Mouse (Mus musculus) kidney, postnatal 0 days (tissue): ENCODE measurements around the gene Anapc7. TPM values are rescaled to one million over a fixed set of nuclear protein-coding genes. Genes with fewer than 3 reads are reported as not detected.
"Not testable (repeated sequence)": the region's sequence is repeated elsewhere in the genome, so short reads cannot be mapped to it uniquely, and the experiment has no call there.

ENCODE experiments used
- ATAC-seq: fragments of 200-750 bp; cut with Nextera tagmentation; replicated peaks from 2 replicates; pipeline ENCODE4 v1.8.0; 2017; ENCODE audit warnings: low read depth, moderate number of reproducible peaks, moderate TSS enrichment, moderate library complexity; ENCODE audit not compliant: low FRiP score
- DNase-seq: peaks from one replicate; pipeline ENCODE4 v3.0.0-alpha.2; 2016; ENCODE audit warnings: low spot score
- H3K27ac ChIP-seq: fragments of 300-500 bp; sonication (generic); 2 replicates; pipeline ENCODE4 v1.5.1; 2014; ENCODE audit warnings: mild to moderate bottlenecking
- H3K27me3 ChIP-seq: fragments of 300-500 bp; sonication (generic); 2 replicates; pipeline ENCODE4 v1.6.1; 2014; ENCODE audit warnings: low read length, mixed read lengths; ENCODE audit not compliant: insufficient read depth
- H3K36me3 ChIP-seq: fragments of 300-500 bp; sonication (generic); 2 replicates; pipeline ENCODE4 v1.6.1; 2014; ENCODE audit warnings: low read length, mixed read lengths; ENCODE audit not compliant: insufficient read depth
- H3K4me1 ChIP-seq: fragments of 300-500 bp; sonication (generic); replicated peaks from 2 replicates; pipeline ENCODE4 v1.6.1; 2014; ENCODE audit warnings: antibody characterized with exemption, low read length, mixed read lengths; ENCODE audit not compliant: insufficient read depth
- H3K4me2 ChIP-seq: fragments of 300-500 bp; sonication (generic); 2 replicates; pipeline ENCODE4 v1.6.1; 2014; ENCODE audit warnings: mild to moderate bottlenecking, low read length, moderate library complexity, mixed read lengths
- H3K4me3 ChIP-seq: fragments of 300-500 bp; sonication (generic); replicated peaks from 2 replicates; pipeline ENCODE4 v1.5.1; 2014; ENCODE audit warnings: low read depth, low read length
- H3K9ac ChIP-seq: fragments of 300-500 bp; sonication (generic); 2 replicates; pipeline ENCODE4 v1.6.1; 2014; ENCODE audit warnings: low read depth, low read length
- H3K9me3 ChIP-seq: fragments of 300-500 bp; sonication (generic); replicated peaks from 2 replicates; pipeline ENCODE4 v1.6.1; 2016; ENCODE audit warnings: low read length, inconsistent platforms, mixed read lengths
- CTCF ChIP-seq: IDR thresholded peaks from 2 replicates; pipeline ENCODE4 v1.5.1; 2016; ENCODE audit warnings: antibody characterized with exemption, low read depth, mild to moderate bottlenecking, moderate library complexity
- WGBS: fragments of 180-500 bp; shearing (Covaris S2); extraction: QIAGEN DNeasy Blood & Tissue Kit; methylation state at CpG from one replicate; pipeline ENCODE4 v1.1.7; 2014; 5-methylcytosine and 5-hydroxymethylcytosine counted together
- polyA plus RNA-seq: library from polyadenylated mRNA; unstranded; fragments of >200 nt; fragmentation: Nextera tagmentation; extraction: Ambion mirVana; gene quantifications from 2 replicates; pipeline ENCODE4 v1.2.1, GENCODE M21; 2015

Anapc7 gene
- polyA plus RNA-seq, 1 experiment from 2014 or later: 37.5 TPM

- Histone ChIP-seq H3K9me3 (no peaks in the 10 kb centered on the region), H3K36me3 (peaks cover 30% of the 10 kb centered on the region), H3K4me3 (no peak overlapping the region), H3K27me3 (no peaks in the 10 kb centered on the region), H3K4me1 (no peaks in the 10 kb centered on the region), H3K4me2 (no peak overlapping the region), H3K9ac (no peak overlapping the region), H3K27ac (no peak overlapping the region)
- ATAC-seq (no peak), DNase-seq (no peak)
- no peak for TF ChIP-seq CTCF
- 60% methylated on average over 2 of the region's 2 CpGs for WGBS
Observed at GRCm38 (mm10) chr5:122479131-122479530, 57.6 kb downstream of the Anapc7 start.

DNA sequence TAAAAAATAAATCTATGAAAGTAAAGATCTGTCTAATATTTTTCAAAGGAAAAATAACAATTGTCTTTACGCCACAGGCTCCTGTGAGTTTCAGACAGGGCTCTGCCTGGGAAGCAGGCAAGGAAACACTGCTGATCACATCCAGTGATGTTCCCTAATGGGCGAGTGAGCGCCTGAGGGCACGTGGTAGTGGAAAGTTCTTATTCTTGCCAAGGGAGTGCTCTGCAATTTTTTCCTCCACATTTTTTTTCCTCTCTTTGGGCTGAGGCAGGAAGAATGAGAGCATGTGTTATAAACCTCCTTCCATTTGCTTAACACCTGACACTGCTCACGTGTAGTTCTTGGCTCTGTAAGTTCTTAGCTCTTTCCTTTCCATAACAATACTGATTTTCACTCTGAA is 60.4 kb downstream of the Anapc7 start:
- no peak for DNase-seq
- peaks cover 45% of the 10 kb centered on the region for H3K36me3 ChIP-seq

GRCm38 (mm10) chr5:122482733-122483391 is 61.4 kb downstream of the Anapc7 start:
- Histone ChIP-seq H3K27ac (no peak overlapping the region), H3K4me3 (no peak overlapping the region), H3K9me3 (no peaks in the 10 kb centered on the region), H3K27me3 (no peaks in the 10 kb centered on the region), H3K36me3 (peaks cover 42% of the 10 kb centered on the region), H3K9ac (no peak overlapping the region), H3K4me1 (no peaks in the 10 kb centered on the region), H3K4me2 (no peak overlapping the region)
- TF ChIP-seq CTCF: no peak
- ATAC-seq: no peak
- no peak for DNase-seq
- WGBS: 68% methylated on average over 6 of the region's 6 CpGs

More for the DNA sequence above, 60.4 kb downstream of the Anapc7 start:
- Histone ChIP-seq H3K9ac (no peak overlapping the region), H3K27ac (no peak overlapping the region), H3K4me2 (no peak overlapping the region), H3K27me3 (no peaks in the 10 kb centered on the region), H3K4me1 (no peaks in the 10 kb centered on the region), H3K9me3 (no peaks in the 10 kb centered on the region), H3K4me3 (no peak overlapping the region)
- TF ChIP-seq CTCF: no peak
- WGBS: 77% methylated on average over 5 of the region's 5 CpGs
- ATAC-seq: no peak

GRCm38 (mm10) chr5:122486243-122486642 is 64.8 kb downstream of the Anapc7 start:
- not testable (repeated sequence) for H3K9ac ChIP-seq, DNase-seq, H3K27me3 ChIP-seq, H3K4me1 ChIP-seq, ATAC-seq, H3K4me2 ChIP-seq, H3K9me3 ChIP-seq, H3K4me3 ChIP-seq, H3K27ac ChIP-seq
- peaks cover 53% of the 10 kb centered on the region for H3K36me3 ChIP-seq
- WGBS: 76% methylated on average over 5 of the region's 5 CpGs

GRCm38 (mm10) chr5:122487825-122488224 is 66.3 kb downstream of the Anapc7 start:
- no peak for TF ChIP-seq CTCF
- WGBS: 85% methylated on average over 6 of the region's 6 CpGs
- Histone ChIP-seq H3K27ac (no peak overlapping the region), H3K9ac (no peak overlapping the region), H3K4me3 (no peak overlapping the region), H3K9me3 (no peaks in the 10 kb centered on the region), H3K4me1 (no peaks in the 10 kb centered on the region), H3K27me3 (no peaks in the 10 kb centered on the region), H3K36me3 (peaks cover 50% of the 10 kb centered on the region), H3K4me2 (no peak overlapping the region)
- DNase-seq: no peak
- ATAC-seq: no peak

GRCm38 (mm10) chr5:122490148-122490547 is 68.7 kb downstream of the Anapc7 start:
- WGBS: 97% methylated on average over 2 of the region's 2 CpGs
- ATAC-seq: no peak
- no peak for DNase-seq

GRCm38 (mm10) chr5:122491385-122491784 is 69.9 kb downstream of the Anapc7 start:
- Histone ChIP-seq H3K4me1 (no peaks in the 10 kb centered on the region), H3K9ac (no peak overlapping the region), H3K4me2 (no peak overlapping the region), H3K27me3 (no peaks in the 10 kb centered on the region), H3K36me3 (peaks cover 37% of the 10 kb centered on the region; the same call in 1 of the 2 replicates), H3K9me3 (no peaks in the 10 kb centered on the region), H3K27ac (no peak overlapping the region), H3K4me3 (no peak overlapping the region)
- DNase-seq (no peak), ATAC-seq (no peak)
- 85% methylated on average over 10 of the region's 10 CpGs for WGBS
- peak; percentile 22; the same call in 1 of the 2 replicates for TF ChIP-seq CTCF

More at GRCm38 (mm10) chr5:122490148-122490547, 68.7 kb downstream of the Anapc7 start:
- peaks cover 40% of the 10 kb centered on the region for H3K36me3 ChIP-seq
- no peak overlapping the region for H3K4me2 ChIP-seq
- no peak overlapping the region for H3K4me3 ChIP-seq
- H3K27ac ChIP-seq: no peak overlapping the region
- H3K9ac ChIP-seq: no peak overlapping the region
- no peaks in the 10 kb centered on the region for H3K4me1 ChIP-seq
- H3K9me3 ChIP-seq: no peaks in the 10 kb centered on the region
- no peaks in the 10 kb centered on the region for H3K27me3 ChIP-seq
- TF ChIP-seq CTCF: no peak
